In the genomic region with DNA sequence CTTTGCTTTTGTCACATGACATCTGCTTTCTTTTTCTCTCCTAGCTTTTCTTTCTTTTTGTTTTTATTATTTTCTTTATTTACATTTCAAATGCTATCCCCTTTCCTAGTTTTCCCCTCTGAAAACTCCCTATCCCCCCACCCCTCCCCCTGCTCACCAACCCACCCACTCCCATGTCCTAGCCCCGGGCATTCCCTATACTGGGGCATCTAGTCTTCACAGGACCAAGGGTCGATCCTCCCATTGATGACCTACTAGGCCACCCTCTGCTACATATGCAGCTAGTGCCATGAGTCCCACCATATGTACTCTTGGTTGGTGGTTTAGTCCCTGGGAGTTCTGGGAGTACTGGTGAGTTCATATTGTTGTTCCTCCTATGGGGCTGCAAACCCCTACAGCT, we compare ENCODE assay signal across 18 mouse cellular contexts.
DNase-seq lines count a peak whose midpoint lies in the region; ATAC-seq and TF ChIP-seq lines count a peak whose summit lies in the region.
"Had no signal": no experiment of that assay in that cellular context is flagged by ENCODE, and none has a peak within 500 bp of the region (broad histone marks: within the 10 kb centered on the region; RNA-seq: fewer than 3 reads in every experiment).

No protein-coding gene starts in this region.

- TF ChIP-seq CTCF in olfactory bulb, adult 2 months (IDR thresholded peaks at IDR 0.05; ENCODE audit: insufficient read depth, low read depth, low read length): no peak

- peak overlapping the region; percentile 73; the same call in 1 of the 2 replicates for H3K27ac ChIP-seq in hindbrain, embryonic 14.5 days
- no peak overlapping the region for H3K27ac ChIP-seq in hindbrain, embryonic 16.5 days (ENCODE audit: low read depth, low read length)
- no peak overlapping the region for H3K27ac ChIP-seq in limb, embryonic 11.5 days (replicated peaks; ENCODE audit: low read depth, low read length)
- no peak overlapping the region for H3K27ac ChIP-seq in limb, embryonic 10.5 days
- peak overlapping the region; percentile 34; the same call in 1 of the 2 replicates for H3K27ac ChIP-seq in neural tube, embryonic 13.5 days (replicated peaks)
- peak overlapping the region; percentile 85 for H3K27ac ChIP-seq in olfactory bulb, adult 2 months (ENCODE audit: insufficient read depth, low read depth, low read length)
- H3K27ac ChIP-seq: embryonic facial prominence, embryonic 12.5 days; heart, embryonic 13.5 days had no signal

- no peaks in the 10 kb centered on the region for H3K27me3 ChIP-seq in hindbrain, embryonic 14.5 days (ENCODE audit: control insufficient read depth, insufficient read depth, low read length)
- H3K27me3 ChIP-seq in hindbrain, embryonic 16.5 days (replicated peaks; ENCODE audit: control insufficient read depth, insufficient read depth, low read length): no peaks in the 10 kb centered on the region
- no peaks in the 10 kb centered on the region for H3K27me3 ChIP-seq in limb, embryonic 11.5 days (ENCODE audit: control insufficient read depth, insufficient read depth, low read length)
- H3K27me3 ChIP-seq in limb, embryonic 10.5 days (ENCODE audit: low read depth, poor library complexity, severe bottlenecking): no peaks in the 10 kb centered on the region
- H3K27me3 ChIP-seq in neural tube, embryonic 13.5 days: no peaks in the 10 kb centered on the region
- H3K27me3 ChIP-seq: embryonic facial prominence, embryonic 12.5 days; heart, embryonic 13.5 days had no signal

- no peak for TF ChIP-seq POLR2A in olfactory bulb, adult 2 months (IDR thresholded peaks at IDR 0.05; ENCODE audit: insufficient read depth, low read depth, low read length)

- ATAC-seq in hindbrain, embryonic 14.5 days (ENCODE audit: low FRiP score): no peak
- ATAC-seq in hindbrain, embryonic 16.5 days: no peak
- ATAC-seq in limb, embryonic 11.5 days (ENCODE audit: insufficient number of reproducible peaks, low FRiP score, low TSS enrichment, low read depth): 0 out of 2 replicates have a peak, but pooled peaks have one; percentile 60
- ATAC-seq in neural tube, embryonic 13.5 days (ENCODE audit: low read depth): no peak

- no peak overlapping the region for H3K4me2 ChIP-seq in hindbrain, embryonic 14.5 days (replicated peaks)
- H3K4me2 ChIP-seq in hindbrain, embryonic 16.5 days (ENCODE audit: low read length): no peak overlapping the region
- H3K4me2 ChIP-seq in limb, embryonic 11.5 days (ENCODE audit: low read depth, severe bottlenecking): no peak overlapping the region
- no peak overlapping the region for H3K4me2 ChIP-seq in neural tube, embryonic 13.5 days
- H3K4me2 ChIP-seq: embryonic facial prominence, embryonic 12.5 days; heart, embryonic 13.5 days had no signal

- no peaks in the 10 kb centered on the region for H3K36me3 ChIP-seq in hindbrain, embryonic 14.5 days (replicated peaks; ENCODE audit: control insufficient read depth, insufficient read depth)
- no peaks in the 10 kb centered on the region for H3K36me3 ChIP-seq in hindbrain, embryonic 16.5 days (ENCODE audit: control insufficient read depth, insufficient read depth, low read length)
- no peaks in the 10 kb centered on the region for H3K36me3 ChIP-seq in limb, embryonic 11.5 days (ENCODE audit: control insufficient read depth, insufficient read depth, low read length)
- no peaks in the 10 kb centered on the region for H3K36me3 ChIP-seq in limb, embryonic 10.5 days
- H3K36me3 ChIP-seq in neural tube, embryonic 13.5 days: no peaks in the 10 kb centered on the region
- H3K36me3 ChIP-seq: embryonic facial prominence, embryonic 12.5 days; heart, embryonic 13.5 days had no signal

- H3K4me1 ChIP-seq in hindbrain, embryonic 14.5 days (replicated peaks; ENCODE audit: control insufficient read depth, insufficient read depth, low read length): 0 out of 2 replicates have a peak, but pooled peaks cover 11% of the 10 kb centered on the region
- peaks cover 2% of the 10 kb centered on the region; the same call in 1 of the 2 replicates for H3K4me1 ChIP-seq in hindbrain, embryonic 16.5 days (ENCODE audit: control insufficient read depth, insufficient read depth, low read depth, low read length)
- no peaks in the 10 kb centered on the region for H3K4me1 ChIP-seq in limb, embryonic 11.5 days (ENCODE audit: control insufficient read depth, insufficient read depth, low read length)
- H3K4me1 ChIP-seq in limb, embryonic 10.5 days: no peaks in the 10 kb centered on the region
- H3K4me1 ChIP-seq in neural tube, embryonic 13.5 days (replicated peaks): peaks cover 16% of the 10 kb centered on the region
- peaks cover 6% of the 10 kb centered on the region; the same call in 1 of the 2 replicates for H3K4me1 ChIP-seq in olfactory bulb, adult 2 months (ENCODE audit: control insufficient read depth, insufficient read depth, low read length)
- H3K4me1 ChIP-seq: embryonic facial prominence, embryonic 12.5 days had no signal

- no peak overlapping the region for H3K9ac ChIP-seq in hindbrain, embryonic 14.5 days
- H3K9ac ChIP-seq in hindbrain, embryonic 16.5 days (ENCODE audit: low read depth, low read length): no peak overlapping the region
- H3K9ac ChIP-seq in limb, embryonic 11.5 days (ENCODE audit: low read length): no peak overlapping the region
- no peak overlapping the region for H3K9ac ChIP-seq in neural tube, embryonic 13.5 days
- H3K9ac ChIP-seq: embryonic facial prominence, embryonic 12.5 days; heart, embryonic 13.5 days had no signal

- 81% methylated on average over 2 of the region's 2 CpGs for WGBS in hindbrain, embryonic 14.5 days
- WGBS in hindbrain, embryonic 16.5 days: 81% methylated on average over 2 of the region's 2 CpGs
- 85% methylated on average over 2 of the region's 2 CpGs for WGBS in limb, embryonic 11.5 days
- WGBS in limb, embryonic 10.5 days: 92% methylated on average over 2 of the region's 2 CpGs
- WGBS in neural tube, embryonic 13.5 days: 91% methylated on average over 2 of the region's 2 CpGs
- WGBS in olfactory bulb, adult 2 months: 88% methylated on average over 2 of the region's 2 CpGs

- no peak overlapping the region for H3K4me3 ChIP-seq in hindbrain, embryonic 14.5 days (replicated peaks; ENCODE audit: low read length)
- no peak overlapping the region for H3K4me3 ChIP-seq in hindbrain, embryonic 16.5 days (ENCODE audit: low read length)
- no peak overlapping the region for H3K4me3 ChIP-seq in limb, embryonic 11.5 days (ENCODE audit: low read depth, low read length)
- H3K4me3 ChIP-seq in limb, embryonic 10.5 days: no peak overlapping the region
- H3K4me3 ChIP-seq in neural tube, embryonic 13.5 days: no peak overlapping the region
- H3K4me3 ChIP-seq in olfactory bulb, adult 2 months (ENCODE audit: insufficient read depth, low read depth, low read length): no peak overlapping the region
- H3K4me3 ChIP-seq: embryonic facial prominence, embryonic 12.5 days; heart, embryonic 13.5 days had no signal

- H3K9me3 ChIP-seq in hindbrain, embryonic 14.5 days (ENCODE audit: control insufficient read depth, low read length): no peaks in the 10 kb centered on the region
- no peaks in the 10 kb centered on the region for H3K9me3 ChIP-seq in hindbrain, embryonic 16.5 days (ENCODE audit: control insufficient read depth, low read length)
- no peaks in the 10 kb centered on the region for H3K9me3 ChIP-seq in limb, embryonic 11.5 days (ENCODE audit: control insufficient read depth, low read length)
- H3K9me3 ChIP-seq in limb, embryonic 10.5 days (replicated peaks): no peaks in the 10 kb centered on the region
- no peaks in the 10 kb centered on the region for H3K9me3 ChIP-seq in neural tube, embryonic 13.5 days
- H3K9me3 ChIP-seq: embryonic facial prominence, embryonic 12.5 days; heart, embryonic 13.5 days had no signal

- no peak for DNase-seq in hindbrain, embryonic 14.5 days (ENCODE audit: low spot score)
- no peak for DNase-seq in limb, embryonic 11.5 days (ENCODE audit: low spot score)
- no peak for DNase-seq in limb, embryonic 10.5 days (ENCODE audit: low spot score)
- no peak for DNase-seq in neural tube, embryonic 10.5 days (ENCODE audit: extremely low spot score, low spot score)
- no peak for DNase-seq in adrenal gland, postnatal 36 days
- DNase-seq: adrenal gland, adult 2 months; adrenal gland, postnatal 25 days; cerebellum, adult 11 months; cerebellum, adult 8-10 months; cerebellum, postnatal 14 days; gastrocnemius, postnatal 36 days; heart, adult 11 months; heart, postnatal 36 days had no signal

Comparison
In these comparisons a context has a peak if more than half of its experiments do, and no peak if none do; other contexts are left out.
1. H3K27ac ChIP-seq: peak in hindbrain, embryonic 14.5 days (single experiment), neural tube, embryonic 13.5 days (single experiment) and olfactory bulb, adult 2 months (single experiment); none in hindbrain, embryonic 16.5 days (single experiment), limb, embryonic 11.5 days (single experiment) and limb, embryonic 10.5 days (single experiment).